Mouse (Mus musculus) spleen, adult 2 months (tissue): ENCODE measurements around the gene 4933427D14Rik. TPM values are rescaled to one million over a fixed set of nuclear protein-coding genes. Genes with fewer than 3 reads are reported as not detected.

Experiments
- DNase-seq, 2 experiments: peaks; one replicate each; pipeline versions ENCODE4 v3.0.0 to v3.0.0-alpha.2; 2012 to 2021; ENCODE audit warnings: low spot score in 2 of 2, low read depth in 1 of 2
- H3K27ac ChIP-seq: fragments of 200-500 bp; 2 replicates; pipeline ENCODE4 v1.5.1; 2012; ENCODE audit warnings: low read length, inconsistent platforms; ENCODE audit not compliant: insufficient read depth
- H3K27me3 ChIP-seq: fragments of 200-500 bp; 2 replicates; pipeline ENCODE4 v1.6.1; 2012; ENCODE audit warnings: mild to moderate bottlenecking, moderate library complexity, low read length, inconsistent platforms; ENCODE audit not compliant: control insufficient read depth, insufficient read depth
- H3K36me3 ChIP-seq: fragments of 200-500 bp; 2 replicates; pipeline ENCODE4 v1.6.1; 2012; ENCODE audit warnings: mild to moderate bottlenecking, low read length, inconsistent platforms; ENCODE audit not compliant: control insufficient read depth, insufficient read depth
- H3K4me1 ChIP-seq: fragments of 200-500 bp; 2 replicates; pipeline ENCODE4 v1.6.1; 2011; ENCODE audit warnings: inconsistent platforms; ENCODE audit not compliant: control insufficient read depth, insufficient read depth, insufficient read length
- H3K4me3 ChIP-seq: fragments of 200-500 bp; 2 replicates; pipeline ENCODE4 v1.5.1; 2011; ENCODE audit warnings: mild to moderate bottlenecking, inconsistent platforms; ENCODE audit not compliant: insufficient read depth, insufficient read length; ENCODE audit errors: extremely low read depth
- CTCF ChIP-seq: fragments of 200-500 bp; IDR thresholded peaks from 2 replicates; pipeline ENCODE4 v1.5.1; 2011; ENCODE audit warnings: mild to moderate bottlenecking, inconsistent platforms; ENCODE audit not compliant: insufficient read depth, insufficient read length, insufficient replicate concordance; ENCODE audit errors: extremely low read depth
- POLR2A ChIP-seq: fragments of 200-500 bp; IDR thresholded peaks from 2 replicates; pipeline ENCODE4 v1.6.1; 2011; ENCODE audit warnings: low read depth, low read length, inconsistent platforms
- WGBS: fragments of 180-500 bp; shearing (Covaris S2); methylation state at CpG from one replicate; pipeline ENCODE4 v1.1.7; 2018; 5-methylcytosine and 5-hydroxymethylcytosine counted together
- polyA plus RNA-seq: library from polyadenylated mRNA; depleted of rRNA; stranded (reverse); fragments of >200 nt; gene quantifications from 2 replicates; pipeline ENCODE4 v1.2.3, GENCODE M21; 2012

4933427D14Rik gene
- polyA plus RNA-seq, 1 experiment, result 3.6 TPM

DNA sequence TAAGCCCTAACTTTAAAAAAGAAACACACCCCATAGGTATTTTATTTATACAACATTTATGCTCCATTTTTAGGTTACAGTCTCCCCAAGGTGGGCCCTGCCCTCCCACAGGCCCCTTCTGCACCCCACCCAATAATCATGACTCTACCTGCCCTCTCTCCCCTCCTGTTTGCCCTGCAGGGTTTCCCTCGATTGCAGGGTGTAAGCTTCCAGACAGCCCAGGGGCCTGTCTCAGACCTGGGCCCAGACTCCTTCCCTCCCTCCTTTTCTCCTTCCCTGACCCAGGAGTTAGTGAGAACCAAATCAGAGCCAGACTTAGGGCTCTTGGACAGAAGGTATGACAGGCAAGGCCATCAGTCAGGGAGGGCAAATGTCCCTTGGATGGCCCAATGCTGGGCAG is 25.7 kb upstream of the 4933427D14Rik start:
- Histone ChIP-seq H3K36me3 (no peaks in the 10 kb centered on the region), H3K27ac (no peak overlapping the region), H3K4me1 (no peaks in the 10 kb centered on the region), H3K27me3 (no peaks in the 10 kb centered on the region), H3K4me3 (no peak overlapping the region)
- TF ChIP-seq POLR2A (no peak), CTCF (no peak)
- 65% methylated on average over 1 of the region's 1 CpGs for WGBS
- no peak for DNase-seq

DNA sequence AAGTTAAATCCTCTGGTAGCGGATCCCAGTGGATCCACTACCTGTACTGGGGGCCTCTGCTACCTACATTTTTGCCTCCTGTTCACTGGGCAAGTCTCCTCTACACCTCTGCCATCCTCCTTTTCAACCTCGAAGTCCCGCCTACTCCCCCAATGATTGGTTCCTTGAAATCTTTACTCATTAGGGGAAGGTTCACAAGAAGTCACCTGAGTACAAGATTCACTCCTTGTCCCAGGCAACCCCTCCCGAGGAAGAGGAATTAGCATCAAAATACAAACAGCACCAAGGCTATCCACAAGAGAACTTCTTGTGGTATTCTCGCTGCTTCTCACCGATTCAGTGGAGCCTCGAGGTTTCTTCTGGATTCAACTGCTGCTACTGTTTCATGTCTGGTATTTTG is 24.8 kb upstream of the 4933427D14Rik start:
- TF ChIP-seq POLR2A (no peak), CTCF (no peak)
- Histone ChIP-seq H3K27ac (no peak overlapping the region), H3K4me3 (no peak overlapping the region), H3K4me1 (no peaks in the 10 kb centered on the region), H3K27me3 (no peaks in the 10 kb centered on the region), H3K36me3 (no peaks in the 10 kb centered on the region)
- no peak for DNase-seq
- WGBS, result 84% methylated on average over 7 of the region's 7 CpGs

DNA sequence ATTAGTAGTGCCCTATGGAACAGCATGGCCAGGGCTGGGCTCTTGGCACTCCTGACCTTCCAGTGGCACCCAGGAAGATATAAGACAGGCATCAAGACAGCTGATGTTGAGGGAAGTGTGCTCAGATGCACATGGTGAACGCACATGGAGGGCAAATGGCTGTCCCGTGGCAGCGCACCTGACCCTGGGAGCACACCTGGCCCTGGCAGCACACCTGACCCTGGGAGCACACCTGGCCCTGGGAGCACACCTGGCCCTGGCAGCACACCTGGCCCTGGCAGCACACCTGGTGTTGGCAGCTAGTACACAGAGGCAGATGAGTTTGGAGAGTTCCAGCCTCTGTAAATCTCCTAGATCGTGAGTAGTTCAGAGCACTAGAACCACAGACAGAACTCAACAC is 21.3 kb upstream of the 4933427D14Rik start:
- H3K4me1 ChIP-seq, result no peaks in the 10 kb centered on the region
- 83% methylated on average over 4 of the region's 4 CpGs for WGBS
- no peak overlapping the region for H3K4me3 ChIP-seq
- TF ChIP-seq POLR2A (no peak), CTCF (no peak)
- H3K27me3 ChIP-seq, result no peaks in the 10 kb centered on the region
- H3K36me3 ChIP-seq, result no peaks in the 10 kb centered on the region
- DNase-seq, result no peak
- no peak overlapping the region for H3K27ac ChIP-seq

DNA sequence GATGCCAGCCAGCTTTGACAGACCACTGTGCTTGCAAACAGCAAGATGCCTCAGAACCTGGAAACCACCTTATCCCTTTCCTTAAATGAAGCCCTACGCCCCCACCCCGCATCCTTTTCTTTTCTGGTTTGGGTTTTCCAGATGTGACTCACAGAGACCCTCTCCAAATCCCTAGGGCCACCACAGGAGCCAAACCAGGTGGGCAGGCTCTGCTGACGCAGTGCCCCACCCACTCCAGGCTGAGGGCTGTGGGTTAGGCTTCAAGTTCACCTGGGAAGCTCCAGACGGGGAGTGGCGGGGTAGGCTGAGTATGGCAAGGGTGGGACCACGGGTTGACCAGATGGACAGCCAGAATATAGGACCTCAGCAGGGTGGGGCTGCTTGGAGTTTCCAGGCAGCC is 19.6 kb upstream of the 4933427D14Rik start:
- TF ChIP-seq CTCF (no peak), POLR2A (no peak)
- WGBS, result 76% methylated on average over 6 of the region's 6 CpGs
- DNase-seq, result no peak
- no peaks in the 10 kb centered on the region for H3K27me3 ChIP-seq
- H3K27ac ChIP-seq, result no peak overlapping the region
- H3K4me3 ChIP-seq, result no peak overlapping the region
- no peaks in the 10 kb centered on the region for H3K36me3 ChIP-seq
- no peaks in the 10 kb centered on the region for H3K4me1 ChIP-seq

DNA sequence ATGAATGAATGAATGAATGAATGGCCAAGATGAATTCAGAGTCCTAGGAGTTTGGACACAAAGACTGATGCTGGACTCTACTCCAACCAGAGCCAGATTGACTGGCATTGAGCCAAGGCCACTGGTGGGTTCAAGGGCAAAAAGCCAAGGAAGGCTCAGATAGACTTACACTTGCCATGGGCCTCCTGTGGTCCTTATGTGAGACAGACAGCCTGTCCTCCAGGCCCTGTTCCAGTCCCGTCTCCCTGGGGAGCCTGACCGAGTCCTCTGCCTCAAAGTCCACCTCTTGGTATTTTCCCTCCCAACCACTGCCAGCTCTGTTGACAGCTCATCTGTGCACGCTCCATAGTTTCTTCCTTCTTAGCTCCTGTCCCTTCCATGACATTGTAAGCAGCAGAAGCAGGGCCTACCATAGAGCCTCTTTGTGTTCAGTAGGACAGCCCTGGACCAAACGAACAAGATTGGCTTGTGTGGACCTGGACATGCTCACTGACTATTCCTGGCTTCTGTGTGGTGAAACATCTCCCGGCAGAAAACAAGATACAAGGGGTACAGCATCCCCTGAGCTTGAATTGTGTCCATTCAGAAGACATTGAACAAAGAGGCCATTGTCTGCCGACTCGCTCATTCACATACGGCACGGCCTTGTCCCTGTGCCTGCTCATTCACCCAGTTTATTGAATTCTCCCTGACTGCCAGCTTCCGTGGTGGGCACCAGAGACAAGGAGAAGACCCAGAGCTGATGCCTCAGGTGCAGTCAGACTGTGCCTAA is 18.9 kb upstream of the 4933427D14Rik start:
- TF ChIP-seq CTCF (no peak), POLR2A (no peak)
- Histone ChIP-seq H3K36me3 (no peaks in the 10 kb centered on the region), H3K27me3 (no peaks in the 10 kb centered on the region), H3K4me3 (no peak overlapping the region), H3K27ac (no peak overlapping the region), H3K4me1 (no peaks in the 10 kb centered on the region)
- 87% methylated on average over 10 of the region's 10 CpGs for WGBS
- DNase-seq, result no peak

DNA sequence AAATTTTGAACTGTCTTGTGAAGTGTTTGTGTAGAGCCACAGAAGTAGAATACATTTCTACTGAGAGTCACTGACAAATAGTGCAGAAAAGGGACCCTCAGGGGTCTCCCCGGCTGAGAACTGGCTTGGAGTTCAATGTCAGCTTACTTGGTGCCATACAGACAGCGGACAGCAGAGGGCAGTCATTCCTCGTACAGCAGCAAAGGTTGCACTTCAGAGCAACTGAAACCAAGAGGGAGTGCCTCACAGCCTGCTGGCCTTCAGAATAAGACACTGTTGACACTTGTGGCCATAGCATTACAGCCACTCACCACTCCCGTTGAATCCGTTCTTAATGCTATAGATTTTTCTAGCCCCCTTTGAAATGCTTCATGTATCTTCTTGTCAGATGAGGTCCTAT is 17.6 kb upstream of the 4933427D14Rik start:
- DNase-seq, result peak; percentile 39 to 71
- H3K27ac ChIP-seq, result no peak overlapping the region
- no peaks in the 10 kb centered on the region for H3K27me3 ChIP-seq
- peak; percentile 81; the same call in 1 of the 2 replicates for TF ChIP-seq CTCF
- TF ChIP-seq POLR2A, result no peak
- no peaks in the 10 kb centered on the region for H3K36me3 ChIP-seq
- 7% methylated on average over 5 of the region's 5 CpGs for WGBS
- H3K4me1 ChIP-seq, result no peaks in the 10 kb centered on the region
- H3K4me3 ChIP-seq, result no peak overlapping the region

DNA sequence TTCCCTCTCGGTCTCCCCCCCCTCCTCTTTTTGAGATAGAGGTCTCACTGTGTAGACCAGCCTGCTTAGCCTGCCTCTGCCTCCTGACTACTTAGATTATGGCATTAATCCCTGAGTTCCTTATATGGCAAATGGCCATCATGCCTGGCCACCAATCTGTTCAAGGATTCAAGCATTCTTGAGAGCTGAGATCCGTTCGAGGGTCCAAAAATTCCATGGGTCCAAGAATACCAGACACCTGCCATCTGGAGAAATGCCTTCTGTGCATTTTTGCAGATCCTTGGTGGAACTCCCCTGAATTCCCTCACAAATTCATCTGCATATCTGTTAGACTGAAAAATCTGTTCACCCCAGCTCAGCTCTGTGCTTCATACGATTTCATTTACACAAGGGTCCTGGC is 16.2 kb upstream of the 4933427D14Rik start:
- no peaks in the 10 kb centered on the region for H3K4me1 ChIP-seq
- no peaks in the 10 kb centered on the region for H3K36me3 ChIP-seq
- H3K27me3 ChIP-seq, result no peaks in the 10 kb centered on the region
- no peak overlapping the region for H3K4me3 ChIP-seq
- DNase-seq, result no peak
- H3K27ac ChIP-seq, result no peak overlapping the region
- no peak for TF ChIP-seq POLR2A
- no peak for TF ChIP-seq CTCF
- 86% methylated on average over 4 of the region's 4 CpGs for WGBS
